Mouse (Mus musculus): ENCODE results near the gene Klhl10.

- TF ChIP-seq MYOD1 (IDR thresholded peaks at IDR 0.05; ENCODE audit: control insufficient read depth in 1 of 3, insufficient read length in 2 of 3, low read depth in 2 of 3) (no peak), POLR2A (IDR thresholded peaks at IDR 0.05; ENCODE audit: insufficient read length, low read depth) (peak; percentile 99), E2F4 (IDR thresholded peaks at IDR 0.05; ENCODE audit: insufficient read depth) (no peak), MAX (IDR thresholded peaks at IDR 0.05; ENCODE audit: low read depth) (no peak), MYOG (IDR thresholded peaks at IDR 0.05; ENCODE audit: control insufficient read depth in 1 of 3, insufficient read depth in 1 of 3, insufficient read length in 2 of 3, low read depth in 2 of 3) (peak in 2 of 3 experiments; percentile 19 to 20), CEBPB (IDR thresholded peaks at IDR 0.05; ENCODE audit: insufficient read depth, poor library complexity, severe bottlenecking) (no peak), USF1 (IDR thresholded peaks at IDR 0.05; ENCODE audit: low read depth) (no peak), REST (IDR thresholded peaks at IDR 0.05; ENCODE audit: insufficient read depth, insufficient read length) (no peak), POLR2AphosphoS2 (IDR thresholded peaks at IDR 0.05; ENCODE audit: insufficient read length, low read depth) (peak; percentile 98), TCF12 (IDR thresholded peaks at IDR 0.05; ENCODE audit: insufficient read depth, poor library complexity, severe bottlenecking) (no peak), SRF (IDR thresholded peaks at IDR 0.05; ENCODE audit: control insufficient read depth, insufficient read length, low read depth) (no peak)
These were observed 43.9 kb upstream of the Klhl10 start, which contains the start of gene Jup for GRCm38 (mm10) chr11:100397600-100398389.
